Mouse (Mus musculus) liver, postnatal 0 days (tissue): ENCODE measurements around the gene Nfat5. TPM values are rescaled to one million over a fixed set of nuclear protein-coding genes. Genes with fewer than 3 reads are reported as not detected.

Experiments
- ATAC-seq: fragments of 200-750 bp; cut with Nextera tagmentation; 2 replicates; pipeline ENCODE4 v1.8.0; 2017; ENCODE audit warnings: mild to moderate bottlenecking, moderate library complexity
- DNase-seq: peaks from one replicate; pipeline ENCODE4 v3.0.0-alpha.2; 2016
- H3K27ac ChIP-seq: fragments of 300-500 bp; sonication (generic); 2 replicates; pipeline ENCODE4 v1.5.1; 2014; ENCODE audit warnings: antibody characterized with exemption, moderate library complexity, mild to moderate bottlenecking, low read depth
- H3K27me3 ChIP-seq: fragments of 300-500 bp; sonication (generic); 2 replicates; pipeline ENCODE4 v1.6.1; 2014; ENCODE audit warnings: low read length, control low read depth, mixed read lengths; ENCODE audit not compliant: insufficient read depth
- H3K36me3 ChIP-seq: fragments of 300-500 bp; sonication (generic); replicated peaks from 2 replicates; pipeline ENCODE4 v1.6.1; 2014; ENCODE audit warnings: mild to moderate bottlenecking, control low read depth, low read length, moderate library complexity, mixed read lengths; ENCODE audit not compliant: insufficient read depth
- H3K4me1 ChIP-seq: fragments of 300-500 bp; sonication (generic); 2 replicates; pipeline ENCODE4 v1.6.1; 2014; ENCODE audit warnings: antibody characterized with exemption, mild to moderate bottlenecking, control low read depth; ENCODE audit not compliant: insufficient read depth
- H3K4me2 ChIP-seq: fragments of 300-500 bp; sonication (generic); 2 replicates; pipeline ENCODE4 v1.6.1; 2014; ENCODE audit warnings: low read depth, mild to moderate bottlenecking, low read length, moderate library complexity, mixed read lengths
- H3K4me3 ChIP-seq: fragments of 300-500 bp; sonication (generic); 2 replicates; pipeline ENCODE4 v1.5.1; 2014; ENCODE audit warnings: low read depth, low read length
- H3K9ac ChIP-seq: fragments of 300-500 bp; sonication (generic); replicated peaks from 2 replicates; pipeline ENCODE4 v1.6.1; 2014; ENCODE audit warnings: mild to moderate bottlenecking, moderate library complexity
- H3K9me3 ChIP-seq: fragments of 300-500 bp; sonication (generic); 2 replicates; pipeline ENCODE4 v1.6.1; 2016; ENCODE audit warnings: mild to moderate bottlenecking, control low read depth, low read length, mixed read lengths
- CTCF ChIP-seq: sonication (generic); IDR thresholded peaks from 2 replicates; pipeline ENCODE4 v1.5.1; 2016; ENCODE audit warnings: antibody characterized with exemption, low read depth
- EP300 ChIP-seq: IDR thresholded peaks from 2 replicates; pipeline ENCODE4 v1.6.1; 2016; ENCODE audit warnings: antibody characterized with exemption, low read depth, mild to moderate bottlenecking
- WGBS: fragments of 180-500 bp; shearing (Covaris S2); extraction: QIAGEN DNeasy Blood & Tissue Kit; methylation state at CpG from one replicate; pipeline ENCODE4 v1.1.7; 2014; ENCODE audit not compliant: insufficient replicate concordance; 5-methylcytosine and 5-hydroxymethylcytosine counted together
- polyA plus RNA-seq: library from polyadenylated mRNA; unstranded; fragments of >200 nt; fragmentation: Nextera tagmentation; extraction: Ambion mirVana; gene quantifications from 2 replicates; pipeline ENCODE4 v1.2.1, GENCODE M21; 2015

Nfat5 gene
- polyA plus RNA-seq, 1 experiment from 2014 or later, result 1.6 TPM

DNA sequence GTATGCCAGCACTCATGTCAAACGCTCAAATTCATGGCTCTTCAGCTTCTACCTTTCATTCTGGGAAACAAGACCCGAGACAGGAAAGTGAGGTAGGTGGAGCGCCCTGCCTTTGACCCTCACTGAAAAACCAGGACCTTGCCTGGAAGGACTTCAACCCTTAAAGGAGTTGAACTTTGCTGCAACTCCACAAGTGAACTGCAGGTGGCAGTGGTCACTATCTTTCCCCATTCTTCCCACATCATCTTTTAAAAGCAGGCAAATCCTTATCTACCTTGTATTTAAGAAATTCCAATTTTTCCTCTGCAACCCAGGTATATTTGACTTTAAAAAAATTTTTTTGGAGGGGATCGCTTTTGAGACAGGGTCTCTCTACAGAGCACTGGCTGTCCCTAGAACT is 118.1 kb downstream of the Nfat5 start:
- DNase-seq (peak; percentile 43), ATAC-seq (no peak)
- Histone ChIP-seq H3K4me1 (no peaks in the 10 kb centered on the region; the same call in 1 of the 2 replicates), H3K9ac (no peak overlapping the region), H3K27me3 (no peaks in the 10 kb centered on the region), H3K9me3 (no peaks in the 10 kb centered on the region), H3K4me2 (no peak overlapping the region), H3K27ac (no peak overlapping the region), H3K4me3 (no peak overlapping the region), H3K36me3 (peaks cover 54% of the 10 kb centered on the region)
- 59% methylated on average over 4 of the region's 4 CpGs for WGBS
- no peak for TF ChIP-seq EP300
- peak; percentile 80 for TF ChIP-seq CTCF

DNA sequence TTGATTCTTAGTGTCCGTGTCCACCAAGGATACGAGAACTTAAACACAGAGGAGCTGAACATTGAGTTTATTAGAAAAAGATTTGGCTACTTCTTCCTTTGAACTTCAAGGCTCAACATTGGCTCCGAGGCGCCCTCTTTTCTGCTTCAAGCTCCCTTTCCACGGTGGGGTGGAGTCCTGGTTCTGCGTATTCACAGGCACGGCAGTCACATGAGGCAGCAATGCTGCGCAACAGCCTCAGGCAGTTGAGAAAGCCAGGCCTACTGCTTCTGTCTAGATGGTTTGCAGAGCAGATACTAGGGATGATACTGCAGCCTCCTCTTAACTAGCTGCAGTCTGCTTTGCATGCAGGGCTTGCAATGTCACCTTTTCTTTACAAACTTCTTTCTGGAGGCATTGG is 119.3 kb downstream of the Nfat5 start:
- ATAC-seq (no peak), DNase-seq (no peak)
- H3K27ac ChIP-seq, result no peak overlapping the region
- H3K9ac ChIP-seq, result no peak overlapping the region
- H3K36me3 ChIP-seq, result peaks cover 61% of the 10 kb centered on the region
- H3K9me3 ChIP-seq, result no peaks in the 10 kb centered on the region
- no peaks in the 10 kb centered on the region for H3K4me1 ChIP-seq
- 85% methylated on average over 8 of the region's 8 CpGs for WGBS
- TF ChIP-seq EP300 (no peak), CTCF (no peak)
- H3K4me3 ChIP-seq, result no peak overlapping the region
- no peak overlapping the region for H3K4me2 ChIP-seq
- no peaks in the 10 kb centered on the region for H3K27me3 ChIP-seq

DNA sequence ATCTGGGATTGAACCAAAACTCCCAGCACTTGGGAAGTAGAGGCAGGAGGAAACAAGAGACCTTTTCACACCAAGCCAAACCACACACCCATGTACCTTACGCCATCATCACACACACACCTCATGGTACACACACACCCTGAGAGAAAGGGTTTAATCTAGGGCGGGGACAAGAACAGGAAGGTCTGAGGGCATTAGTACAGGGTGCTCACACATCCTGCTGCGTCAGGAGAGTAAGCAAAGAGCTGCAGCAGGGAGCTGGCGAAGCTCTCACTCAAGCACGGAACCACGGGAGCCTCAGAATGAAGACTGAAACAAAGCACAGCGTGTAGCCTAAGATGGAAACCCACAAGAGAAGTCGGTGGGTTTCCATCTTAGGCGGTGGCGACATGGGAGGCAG is 120.6 kb downstream of the Nfat5 start:
- Histone ChIP-seq H3K4me3 (no peak overlapping the region), H3K9ac (no peak overlapping the region), H3K27me3 (no peaks in the 10 kb centered on the region), H3K4me1 (no peaks in the 10 kb centered on the region), H3K4me2 (no peak overlapping the region), H3K9me3 (no peaks in the 10 kb centered on the region), H3K36me3 (peaks cover 73% of the 10 kb centered on the region), H3K27ac (no peak overlapping the region)
- ATAC-seq, result no peak
- WGBS, result 81% methylated on average over 10 of the region's 10 CpGs
- no peak for DNase-seq
- TF ChIP-seq CTCF, result no peak
- no peak for TF ChIP-seq EP300

DNA sequence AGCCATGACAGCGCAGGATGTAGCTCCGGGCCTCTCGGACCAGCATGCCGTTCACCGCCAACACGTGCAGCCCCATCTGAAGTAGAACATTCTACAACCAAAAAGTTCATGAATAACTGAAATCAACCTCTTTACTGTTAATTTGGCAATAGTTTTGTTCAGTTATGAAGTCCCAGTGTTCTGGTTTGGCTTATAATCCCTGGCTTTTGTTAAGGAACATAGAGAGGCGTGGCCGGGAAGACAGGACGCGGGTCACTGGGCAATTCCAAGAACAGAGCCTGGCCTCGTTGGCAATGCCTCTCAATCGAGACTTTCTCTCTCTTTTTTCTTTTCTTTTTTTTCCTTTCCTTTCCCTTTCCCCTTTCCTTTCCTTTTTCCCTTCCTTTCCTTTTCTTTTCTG is 123.7 kb downstream of the Nfat5 start:
- ATAC-seq (no peak), DNase-seq (no peak)
- Histone ChIP-seq H3K9me3 (no peaks in the 10 kb centered on the region), H3K4me3 (no peak overlapping the region), H3K9ac (no peak overlapping the region), H3K27ac (no peak overlapping the region), H3K36me3 (peaks cover 69% of the 10 kb centered on the region), H3K4me1 (peaks cover 1% of the 10 kb centered on the region; the same call in 1 of the 2 replicates), H3K4me2 (no peak overlapping the region), H3K27me3 (no peaks in the 10 kb centered on the region)
- TF ChIP-seq CTCF, result no peak
- TF ChIP-seq EP300, result no peak
- 94% methylated on average over 12 of the region's 12 CpGs for WGBS

DNA sequence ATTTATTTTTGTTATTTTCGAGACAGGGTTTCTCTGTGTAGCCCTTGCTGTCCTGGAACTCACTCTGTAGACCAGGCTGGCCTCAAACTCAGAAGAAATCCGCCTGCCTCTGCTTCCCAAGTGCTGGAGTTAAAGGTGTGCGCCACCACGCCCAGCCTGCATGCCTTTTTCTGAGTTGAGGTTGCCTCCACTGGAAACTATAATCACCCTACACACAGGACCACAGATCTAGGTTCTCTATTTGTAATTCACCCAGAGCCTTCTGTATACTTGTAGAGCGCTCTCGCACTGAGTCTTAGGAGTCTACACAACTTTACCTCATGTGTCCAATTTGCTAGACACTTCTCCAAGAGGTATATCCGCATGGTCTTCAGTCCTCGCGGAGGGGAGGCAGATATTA is 130.9 kb downstream of the Nfat5 start:
- H3K4me2 ChIP-seq, result peak overlapping the region; percentile 87
- H3K9me3 ChIP-seq, result no peaks in the 10 kb centered on the region
- peak; percentile 2; the same call in 1 of the 2 replicates for ATAC-seq
- no peaks in the 10 kb centered on the region for H3K27me3 ChIP-seq
- DNase-seq, result no peak
- H3K27ac ChIP-seq, result peak overlapping the region; percentile 78
- H3K4me1 ChIP-seq, result peaks cover 17% of the 10 kb centered on the region
- 16% methylated on average over 9 of the region's 9 CpGs for WGBS
- H3K9ac ChIP-seq, result peak overlapping the region; percentile 91
- no peak for TF ChIP-seq CTCF
- no peak for TF ChIP-seq EP300
- H3K36me3 ChIP-seq, result peaks cover 10% of the 10 kb centered on the region
- peak overlapping the region; percentile 72 for H3K4me3 ChIP-seq

DNA sequence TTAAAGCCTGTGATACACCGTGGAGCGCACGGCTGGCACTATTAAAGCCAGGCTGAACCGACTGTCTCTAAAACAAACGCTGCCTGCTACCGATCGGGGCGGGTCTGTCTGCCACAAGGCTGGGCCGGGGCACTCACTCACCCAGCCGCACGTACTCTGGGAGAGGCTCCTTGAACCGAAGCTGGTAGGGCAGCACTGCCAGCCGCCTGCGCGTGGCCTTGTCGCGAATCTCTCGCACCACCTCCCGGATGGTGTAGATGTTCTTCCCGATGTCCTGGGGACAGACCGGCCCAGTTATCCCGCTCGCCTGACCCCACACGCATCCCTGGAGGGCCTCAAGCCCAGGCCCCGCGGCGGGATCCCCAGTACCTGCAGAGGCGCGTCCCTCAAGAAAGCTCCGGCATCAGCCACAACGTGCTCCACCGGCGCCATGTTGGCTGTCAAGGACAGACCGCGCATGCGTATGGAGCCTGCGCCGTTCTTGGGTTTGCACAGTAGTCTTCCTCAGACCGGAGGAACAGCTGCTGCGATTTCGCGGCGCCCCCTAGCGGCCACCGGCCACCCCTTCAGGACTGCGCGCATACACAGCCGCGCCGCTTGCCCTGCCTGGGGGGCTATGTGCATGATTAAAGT is 131.4 kb downstream of the Nfat5 start, which contains the start of gene Nob1:
TSS of gene Nob1 (minus strand) at position 455 of the 633 bp plus-strand sequence.
- Histone ChIP-seq H3K9ac (peak within 1 kb of the TSS; percentile 91), H3K36me3 (peaks cover 10% of the 10 kb centered on the region), H3K27ac (peak within 1 kb of the TSS; percentile 78), H3K9me3 (no peaks in the 10 kb centered on the region), H3K4me3 (peak within 1 kb of the TSS; percentile 72), H3K27me3 (no peaks in the 10 kb centered on the region), H3K4me2 (peak within 1 kb of the TSS; percentile 87), H3K4me1 (peaks cover 17% of the 10 kb centered on the region)
- DNase-seq, result peak; percentile 98
- peak; percentile 97 for ATAC-seq
- WGBS, result under 1% methylated on average over 50 of the region's 50 CpGs
- peak; percentile 100 for TF ChIP-seq CTCF
- TF ChIP-seq EP300, result no peak
